In the genomic region with DNA sequence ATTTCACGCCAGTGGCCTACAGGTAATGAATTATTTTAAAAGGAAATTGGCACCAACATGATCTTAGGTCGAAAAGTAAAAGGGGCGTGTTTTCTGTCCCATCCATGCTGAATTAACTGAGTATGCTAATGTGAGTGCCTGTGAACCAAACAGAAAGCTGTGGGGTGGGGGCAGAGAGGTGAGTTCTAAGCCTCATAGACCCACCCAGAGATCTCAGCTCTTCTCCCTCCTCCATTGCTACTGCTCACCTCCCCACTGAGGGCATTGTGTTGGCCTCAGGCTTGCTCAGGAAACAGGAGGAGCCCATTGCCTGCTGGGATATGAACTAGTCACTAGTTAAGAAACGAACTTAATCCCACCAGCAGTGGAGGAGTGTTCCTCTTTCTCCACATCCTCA, we compare ENCODE assay signal across 18 mouse cellular contexts. TPM values are rescaled to one million over a fixed set of nuclear protein-coding genes. Genes with fewer than 3 reads are reported as not detected.
A peak's percentile ranks its signal among the peaks of the same experiment; 100 is the strongest.
DNase-seq lines count a peak whose midpoint lies in the region; ATAC-seq lines count a peak whose summit lies in the region.
"Had no signal": no experiment of that assay in that cellular context is flagged by ENCODE, and none has a peak within 500 bp of the region (broad histone marks: within the 10 kb centered on the region; RNA-seq: fewer than 3 reads in every experiment).

No protein-coding gene starts in this region.

- 28% methylated on average over 4 of the region's 4 CpGs for WGBS in forebrain, embryonic 11.5 days
- WGBS in forebrain, embryonic 10.5 days, result 30% methylated on average over 4 of the region's 4 CpGs
- WGBS in hindbrain, embryonic 11.5 days, result 26% methylated on average over 4 of the region's 4 CpGs
- 14% methylated on average over 4 of the region's 4 CpGs for WGBS in midbrain, embryonic 14.5 days

- no peak overlapping the region for H3K4me2 ChIP-seq in forebrain, embryonic 11.5 days (ENCODE audit: low read depth, low read length, severe bottlenecking)
- H3K4me2 ChIP-seq in hindbrain, embryonic 11.5 days (replicated peaks; ENCODE audit: low read depth, low read length), result no peak overlapping the region
- H3K4me2 ChIP-seq in midbrain, embryonic 14.5 days (ENCODE audit: low read length), result no peak overlapping the region
- H3K4me2 ChIP-seq: hindbrain, embryonic 15.5 days had no signal

- H3K27ac ChIP-seq in forebrain, embryonic 11.5 days (ENCODE audit: low read depth, low read length), result no peak overlapping the region
- no peak overlapping the region for H3K27ac ChIP-seq in forebrain, embryonic 10.5 days
- no peak overlapping the region for H3K27ac ChIP-seq in hindbrain, embryonic 11.5 days (ENCODE audit: low read depth, low read length)
- H3K27ac ChIP-seq in midbrain, embryonic 14.5 days (replicated peaks; ENCODE audit: low read depth, low read length), result no peak overlapping the region
- H3K27ac ChIP-seq: hindbrain, embryonic 15.5 days had no signal

- peaks cover 4% of the 10 kb centered on the region for H3K27me3 ChIP-seq in forebrain, embryonic 11.5 days (ENCODE audit: control insufficient read depth, insufficient read depth, low read length)
- peaks cover 75% of the 10 kb centered on the region for H3K27me3 ChIP-seq in forebrain, embryonic 10.5 days (ENCODE audit: poor library complexity, severe bottlenecking)
- H3K27me3 ChIP-seq in hindbrain, embryonic 11.5 days (ENCODE audit: control insufficient read depth, insufficient read depth, low read length), result peaks cover 21% of the 10 kb centered on the region; the same call in 1 of the 2 replicates
- H3K27me3 ChIP-seq in midbrain, embryonic 14.5 days (ENCODE audit: control insufficient read depth, insufficient read depth, low read length), result peaks cover 17% of the 10 kb centered on the region; the same call in 1 of the 2 replicates
- H3K27me3 ChIP-seq: CH12.LX had no signal

- no peaks in the 10 kb centered on the region for H3K36me3 ChIP-seq in forebrain, embryonic 11.5 days (ENCODE audit: control insufficient read depth, insufficient read depth, low read length)
- no peaks in the 10 kb centered on the region for H3K36me3 ChIP-seq in forebrain, embryonic 10.5 days (replicated peaks)
- H3K36me3 ChIP-seq in hindbrain, embryonic 11.5 days (ENCODE audit: control insufficient read depth, insufficient read depth, low read length), result no peaks in the 10 kb centered on the region
- no peaks in the 10 kb centered on the region for H3K36me3 ChIP-seq in midbrain, embryonic 14.5 days (ENCODE audit: control insufficient read depth, insufficient read depth, low read length)
- H3K36me3 ChIP-seq: hindbrain, embryonic 15.5 days had no signal

- DNase-seq in forebrain, embryonic 11.5 days (ENCODE audit: low spot score), result no peak
- no peak for DNase-seq in forebrain, embryonic 10.5 days (ENCODE audit: extremely low spot score, low spot score)
- peak; percentile 17 for DNase-seq in R1 (ENCODE audit: low read depth, low spot score)
- DNase-seq in hindbrain, embryonic 11.5 days (ENCODE audit: low spot score), result no peak
- peak; percentile 0 for DNase-seq in midbrain, embryonic 14.5 days
- no peak for DNase-seq in adrenal gland, adult (ENCODE audit: inconsistent age in 2 of 2, low spot score in 1 of 2)
- no peak for DNase-seq in spleen, adult 18-20 months
- no peak for DNase-seq in gastrocnemius, adult 18-20 months (ENCODE audit: low spot score)
- DNase-seq: adrenal gland, postnatal 10 days; cerebellum, adult 11-12 months; heart, adult 18-20 months; kidney, adult 9 months; lung, adult 18-20 months; right cerebral cortex, adult 18-20 months; thymus, adult 18-20 months had no signal

- ATAC-seq in forebrain, embryonic 11.5 days (replicated peaks; ENCODE audit: low FRiP score), result peak; percentile 70
- peak; percentile 71 for ATAC-seq in hindbrain, embryonic 11.5 days (ENCODE audit: low FRiP score)
- ATAC-seq in midbrain, embryonic 14.5 days (ENCODE audit: low FRiP score, low TSS enrichment), result peak; percentile 12; the same call in 1 of the 2 replicates

- no peaks in the 10 kb centered on the region for H3K9me3 ChIP-seq in forebrain, embryonic 11.5 days (ENCODE audit: control insufficient read depth, low read length)
- no peaks in the 10 kb centered on the region for H3K9me3 ChIP-seq in forebrain, embryonic 10.5 days
- no peaks in the 10 kb centered on the region for H3K9me3 ChIP-seq in hindbrain, embryonic 11.5 days (ENCODE audit: control insufficient read depth, low read length)
- H3K9me3 ChIP-seq in midbrain, embryonic 14.5 days (ENCODE audit: control insufficient read depth, low read length), result no peaks in the 10 kb centered on the region
- H3K9me3 ChIP-seq: hindbrain, embryonic 15.5 days had no signal

- no peak overlapping the region for H3K9ac ChIP-seq in forebrain, embryonic 11.5 days (ENCODE audit: low read length)
- H3K9ac ChIP-seq in hindbrain, embryonic 11.5 days (ENCODE audit: low read depth, low read length), result no peak overlapping the region
- H3K9ac ChIP-seq in midbrain, embryonic 14.5 days (replicated peaks; ENCODE audit: low read length), result no peak overlapping the region
- H3K9ac ChIP-seq: hindbrain, embryonic 15.5 days had no signal

- 0 out of 2 replicates have a peak, but pooled peaks cover 2% of the 10 kb centered on the region for H3K4me1 ChIP-seq in forebrain, embryonic 11.5 days (replicated peaks; ENCODE audit: control insufficient read depth, insufficient read depth, low read length)
- H3K4me1 ChIP-seq in forebrain, embryonic 10.5 days, result peaks cover 13% of the 10 kb centered on the region
- H3K4me1 ChIP-seq in hindbrain, embryonic 11.5 days (replicated peaks; ENCODE audit: control insufficient read depth, insufficient read depth, low read length), result no peaks in the 10 kb centered on the region
- no peaks in the 10 kb centered on the region for H3K4me1 ChIP-seq in midbrain, embryonic 14.5 days (ENCODE audit: control insufficient read depth, insufficient read depth, low read length)

- H3K4me3 ChIP-seq in forebrain, embryonic 11.5 days (ENCODE audit: low read depth, low read length), result no peak overlapping the region
- no peak overlapping the region for H3K4me3 ChIP-seq in forebrain, embryonic 10.5 days
- no peak overlapping the region for H3K4me3 ChIP-seq in hindbrain, embryonic 11.5 days (ENCODE audit: low read depth, low read length)
- no peak overlapping the region for H3K4me3 ChIP-seq in midbrain, embryonic 14.5 days (replicated peaks; ENCODE audit: low read depth, low read length)
- H3K4me3 ChIP-seq: hindbrain, embryonic 15.5 days had no signal

RNA-seq across cellular contexts. Expression of gene Apob, which starts 54.9 kb away (rescaled TPM):
- 0.09 TPM in 1 of 2 replicates, not detected in the other for polyA plus RNA-seq in forebrain, embryonic 11.5 days (2014; fragmentation: Nextera tagmentation; extraction: Ambion mirVana)
- polyA plus RNA-seq in forebrain, embryonic 10.5 days (2016; fragmentation: Nextera tagmentation; extraction: Ambion mirVana), result 0.06 and 0.09 TPM in 2 replicates
- 0.12 and 0.28 TPM in 2 replicates for polyA plus RNA-seq in hindbrain, embryonic 11.5 days (2014; fragmentation: Nextera tagmentation; extraction: Ambion mirVana)
- not detected in 2 replicates for polyA plus RNA-seq in midbrain, embryonic 14.5 days (2014; fragmentation: Nextera tagmentation; extraction: Ambion mirVana)
- 1 to 10 TPM in 1 of 2 experiments, under 1 TPM in 1; 0.02 to 1.7 TPM for total RNA-seq in gastrocnemius, adult 18-20 months (2021)
- total RNA-seq: CH12.LX; heart, adult 18-20 months; monocyte, adult 5-6 weeks had no signal

Comparison
In these comparisons a context has a peak if more than half of its experiments do, and no peak if none do; other contexts are left out.
1. ATAC-seq: peak in every context shown above with its lines; median percentile 71 in hindbrain, embryonic 11.5 days; 70 in forebrain, embryonic 11.5 days; 12 in midbrain, embryonic 14.5 days.
2. DNase-seq: peak in R1 (single experiment) and midbrain, embryonic 14.5 days (single experiment); none in forebrain, embryonic 11.5 days (single experiment), forebrain, embryonic 10.5 days (single experiment), hindbrain, embryonic 11.5 days (single experiment), adrenal gland, adult (0 of 2), spleen, adult 18-20 months (0 of 2) and gastrocnemius, adult 18-20 months (single experiment).